Mouse (Mus musculus) kidney, embryonic 16.5 days (tissue): ENCODE data around the gene Pkd2l1. TPM values are rescaled to one million over a fixed set of nuclear protein-coding genes. Genes with fewer than 3 reads are reported as not detected.
A peak's percentile ranks its signal among the peaks of the same experiment; 100 is the strongest.

Source experiments
- ATAC-seq: fragments of 200-750 bp; cut with Nextera tagmentation; 2 replicates; pipeline ENCODE4 v1.8.0; 2017; ENCODE audit warnings: moderate TSS enrichment; ENCODE audit not compliant: low FRiP score, low TSS enrichment
- H3K27ac ChIP-seq: fragments of 300-500 bp; sonication (generic); 2 replicates; pipeline ENCODE4 v1.5.1; 2014; ENCODE audit warnings: low read length
- H3K27me3 ChIP-seq: fragments of 300-500 bp; sonication (generic); 2 replicates; pipeline ENCODE4 v1.6.1; 2014; ENCODE audit warnings: low read length, control low read depth, mixed read lengths; ENCODE audit not compliant: insufficient read depth
- H3K36me3 ChIP-seq: fragments of 300-500 bp; sonication (generic); 2 replicates; pipeline ENCODE4 v1.6.1; 2014; ENCODE audit warnings: low read length, control low read depth, mixed read lengths; ENCODE audit not compliant: insufficient read depth
- H3K4me1 ChIP-seq: fragments of 300-500 bp; sonication (generic); 2 replicates; pipeline ENCODE4 v1.6.1; 2014; ENCODE audit warnings: low read length, control low read depth, mixed read lengths; ENCODE audit not compliant: insufficient read depth
- H3K4me2 ChIP-seq: fragments of 300-500 bp; sonication (generic); replicated peaks from 2 replicates; pipeline ENCODE4 v1.6.1; 2014; ENCODE audit warnings: low read depth, low read length
- H3K4me3 ChIP-seq: fragments of 300-500 bp; sonication (generic); 2 replicates; pipeline ENCODE4 v1.5.1; 2014; ENCODE audit warnings: mild to moderate bottlenecking, low read length
- H3K9ac ChIP-seq: fragments of 300-500 bp; sonication (generic); replicated peaks from 2 replicates; pipeline ENCODE4 v1.6.1; 2014; ENCODE audit warnings: low read length
- H3K9me3 ChIP-seq: fragments of 300-500 bp; sonication (generic); 2 replicates; pipeline ENCODE4 v1.6.1; 2016; ENCODE audit warnings: low read length, control low read depth
- WGBS: fragments of 180-500 bp; shearing (Covaris S2); extraction: QIAGEN DNeasy Blood & Tissue Kit; methylation state at CpG from one replicate; pipeline ENCODE4 v1.1.7; 2014; 5-methylcytosine and 5-hydroxymethylcytosine counted together
- polyA plus RNA-seq: library from polyadenylated mRNA; unstranded; fragments of >200 nt; fragmentation: Nextera tagmentation; extraction: Ambion mirVana; gene quantifications from 2 replicates; pipeline ENCODE4 v1.2.1, GENCODE M21; 2015

Pkd2l1 gene
- polyA plus RNA-seq: 0.05 TPM in 1 of 2 replicates, not detected in the other

DNA sequence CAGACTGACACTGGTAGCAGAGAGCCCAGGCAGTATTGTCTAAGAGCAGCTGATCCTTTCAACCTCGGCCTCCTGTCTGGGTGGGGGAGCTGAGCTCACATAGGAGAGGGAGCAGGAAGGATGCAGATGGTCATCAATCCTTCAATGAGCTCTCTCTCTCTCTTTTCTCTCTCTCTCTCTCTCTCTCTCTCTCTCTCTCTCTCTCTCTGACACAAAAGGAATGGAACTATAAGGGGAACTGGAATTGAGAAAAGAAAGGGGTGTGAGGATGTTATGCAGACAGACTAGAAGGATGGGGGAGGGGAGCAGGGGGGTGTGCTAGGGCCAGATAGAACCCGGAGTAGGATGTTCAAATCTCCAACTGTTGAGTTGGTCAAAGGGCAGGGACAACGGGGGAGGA lies at the start of gene Pkd2l1:
Gene Pkd2l1 (minus strand): TSS at position 101 of the 400 bp plus-strand sequence.
- WGBS: 33% methylated on average over 3 of the region's 3 CpGs
- Histone ChIP-seq H3K4me3 (no peak within 1 kb of the TSS), H3K9ac (no peak within 1 kb of the TSS), H3K4me1 (no peaks in the 10 kb centered on the region), H3K9me3 (no peaks in the 10 kb centered on the region), H3K27me3 (no peaks in the 10 kb centered on the region), H3K36me3 (no peaks in the 10 kb centered on the region), H3K27ac (no peak within 1 kb of the TSS), H3K4me2 (no peak within 1 kb of the TSS)
- no peak for ATAC-seq

DNA sequence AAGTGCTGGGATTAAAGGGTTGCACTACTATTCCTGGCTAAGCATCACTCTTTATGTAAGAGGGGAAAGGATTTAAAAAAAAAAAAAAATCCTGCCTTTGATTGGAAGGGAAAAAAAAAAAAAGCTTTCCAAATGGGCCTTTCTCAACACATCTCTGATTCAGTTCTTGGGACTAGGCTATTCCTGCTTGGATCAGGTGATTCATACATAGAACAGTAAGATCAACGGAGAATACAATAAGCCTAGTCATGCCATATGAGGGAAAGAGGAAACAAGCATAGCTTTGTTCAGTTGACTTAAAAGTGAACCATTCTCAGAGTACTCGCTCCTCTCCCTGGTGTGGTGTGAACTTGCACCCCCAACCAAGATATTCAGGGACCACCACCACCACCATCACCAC lies 46.7 kb upstream of the Pkd2l1 start:
- no peaks in the 10 kb centered on the region for H3K9me3 ChIP-seq
- no peaks in the 10 kb centered on the region for H3K27me3 ChIP-seq
- no peak overlapping the region for H3K4me2 ChIP-seq
- no peaks in the 10 kb centered on the region for H3K36me3 ChIP-seq
- H3K4me3 ChIP-seq: no peak overlapping the region
- no peak overlapping the region for H3K9ac ChIP-seq
- ATAC-seq: no peak
- 83% methylated on average over 2 of the region's 2 CpGs for WGBS
- H3K27ac ChIP-seq: no peak overlapping the region
- no peaks in the 10 kb centered on the region for H3K4me1 ChIP-seq

DNA sequence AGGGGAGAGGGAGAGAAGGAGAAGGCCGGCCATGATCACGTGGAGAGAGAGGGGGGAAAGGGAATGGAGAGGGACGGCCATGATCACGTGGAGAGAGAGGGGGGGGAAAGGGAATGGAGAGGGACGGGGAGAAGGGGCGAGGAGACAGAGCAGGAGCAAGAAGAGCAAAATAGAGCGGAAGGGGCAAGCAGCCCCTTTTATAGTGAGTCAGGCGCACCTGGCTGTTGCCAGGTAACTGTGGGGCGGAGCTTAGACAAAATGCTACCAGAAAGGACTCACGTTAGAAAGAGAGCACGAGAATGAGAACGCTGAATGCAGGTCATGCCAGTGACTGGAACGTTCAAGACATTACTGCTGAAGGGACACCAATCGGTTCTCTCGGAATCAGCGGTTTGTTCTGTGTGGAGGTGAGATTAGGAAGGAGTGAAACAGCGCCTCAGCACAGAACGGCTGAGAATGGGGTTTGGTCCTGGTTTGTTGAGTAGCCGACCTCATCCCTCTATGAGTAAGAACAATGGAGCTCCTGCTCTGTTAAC lies 45.3 kb upstream of the Pkd2l1 start:
- H3K9me3 ChIP-seq: no peaks in the 10 kb centered on the region
- WGBS: 15% methylated on average over 19 of the region's 19 CpGs
- H3K9ac ChIP-seq: 0 out of 2 replicates have a peak overlapping the region, but pooled peaks have one; percentile 35
- no peaks in the 10 kb centered on the region for H3K36me3 ChIP-seq
- H3K27me3 ChIP-seq: no peaks in the 10 kb centered on the region
- peak overlapping the region; percentile 52 for H3K4me2 ChIP-seq
- peak overlapping the region; percentile 32 for H3K4me3 ChIP-seq
- no peaks in the 10 kb centered on the region for H3K4me1 ChIP-seq
- no peak for ATAC-seq
- no peak overlapping the region for H3K27ac ChIP-seq

DNA sequence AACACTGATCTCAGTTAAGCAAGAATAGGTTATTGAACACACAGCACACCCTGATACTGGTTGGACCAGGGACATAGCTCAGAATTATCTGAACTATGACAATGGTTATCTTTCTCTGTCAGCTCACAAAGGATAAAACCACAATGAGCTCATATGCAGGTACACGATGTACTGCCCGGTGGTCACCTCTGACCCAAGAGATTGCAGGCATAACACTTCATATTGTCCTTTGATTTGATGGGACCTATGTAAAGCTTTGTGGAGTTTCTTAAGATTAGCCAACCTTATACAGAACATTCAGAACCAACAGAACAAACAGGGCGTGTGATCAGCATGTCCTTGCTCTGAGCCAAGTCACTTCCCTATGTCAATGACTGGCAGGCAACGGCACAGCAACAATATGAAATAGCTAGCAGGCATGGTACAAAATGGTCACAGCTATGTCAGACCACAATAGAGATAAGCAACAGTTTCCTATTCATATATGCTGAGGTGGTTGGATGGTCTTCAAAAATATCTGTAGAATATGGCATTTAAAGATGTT lies 39.4 kb upstream of the Pkd2l1 start:
- Histone ChIP-seq H3K9ac (no peak overlapping the region), H3K36me3 (no peaks in the 10 kb centered on the region), H3K9me3 (no peaks in the 10 kb centered on the region), H3K27ac (no peak overlapping the region), H3K4me1 (no peaks in the 10 kb centered on the region), H3K4me3 (no peak overlapping the region), H3K27me3 (no peaks in the 10 kb centered on the region), H3K4me2 (no peak overlapping the region)
- 93% methylated on average over 4 of the region's 4 CpGs for WGBS
- no peak for ATAC-seq

DNA sequence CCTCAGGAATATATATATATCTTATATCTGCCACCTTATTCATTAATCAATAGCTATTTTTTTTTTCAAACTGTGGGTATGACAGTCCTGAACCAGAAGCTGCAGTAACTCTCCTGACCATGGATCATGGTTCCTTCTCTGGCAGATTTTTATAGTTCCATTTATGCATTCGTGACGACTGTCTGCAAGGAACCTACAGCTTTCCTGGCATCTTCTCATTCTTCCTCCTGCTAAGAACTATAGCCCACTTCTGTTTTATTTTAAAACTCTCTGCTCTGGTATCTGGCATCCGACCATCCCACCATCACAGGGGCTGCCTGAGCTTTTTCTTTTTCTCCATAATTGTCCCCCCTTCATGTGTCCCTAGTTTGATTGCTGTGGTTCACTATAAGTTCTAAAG lies 38.0 kb upstream of the Pkd2l1 start:
- Histone ChIP-seq H3K4me1 (no peaks in the 10 kb centered on the region), H3K4me3 (no peak overlapping the region), H3K36me3 (no peaks in the 10 kb centered on the region), H3K4me2 (no peak overlapping the region), H3K27me3 (no peaks in the 10 kb centered on the region), H3K9me3 (no peaks in the 10 kb centered on the region), H3K9ac (no peak overlapping the region), H3K27ac (no peak overlapping the region)
- no peak for ATAC-seq
- 75% methylated on average over 3 of the region's 3 CpGs for WGBS

DNA sequence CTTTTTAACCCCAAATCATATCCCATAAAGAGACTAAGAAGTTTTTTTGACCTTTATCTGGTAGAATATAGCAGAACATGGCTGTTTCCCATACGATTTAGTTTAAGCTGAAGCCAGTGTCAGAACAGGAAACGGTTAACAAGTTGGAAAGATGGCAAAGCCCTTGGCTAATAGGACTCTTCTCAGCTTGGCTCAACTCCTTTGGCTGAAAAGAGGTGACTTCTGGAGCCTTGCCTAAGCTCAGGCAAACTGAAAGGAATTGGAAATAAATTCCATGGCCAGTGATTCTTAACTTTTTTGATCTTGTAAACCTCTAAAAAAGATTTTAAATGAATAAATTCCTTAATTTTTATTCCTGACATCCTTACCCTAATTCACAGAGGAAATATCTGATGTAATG lies 37.5 kb upstream of the Pkd2l1 start:
- H3K4me3 ChIP-seq: no peak overlapping the region
- H3K4me1 ChIP-seq: no peaks in the 10 kb centered on the region
- H3K9me3 ChIP-seq: no peaks in the 10 kb centered on the region
- 69% methylated on average over 2 of the region's 2 CpGs for WGBS
- H3K9ac ChIP-seq: no peak overlapping the region
- no peak overlapping the region for H3K27ac ChIP-seq
- no peak overlapping the region for H3K4me2 ChIP-seq
- ATAC-seq: no peak
- no peaks in the 10 kb centered on the region for H3K27me3 ChIP-seq
- H3K36me3 ChIP-seq: no peaks in the 10 kb centered on the region

DNA sequence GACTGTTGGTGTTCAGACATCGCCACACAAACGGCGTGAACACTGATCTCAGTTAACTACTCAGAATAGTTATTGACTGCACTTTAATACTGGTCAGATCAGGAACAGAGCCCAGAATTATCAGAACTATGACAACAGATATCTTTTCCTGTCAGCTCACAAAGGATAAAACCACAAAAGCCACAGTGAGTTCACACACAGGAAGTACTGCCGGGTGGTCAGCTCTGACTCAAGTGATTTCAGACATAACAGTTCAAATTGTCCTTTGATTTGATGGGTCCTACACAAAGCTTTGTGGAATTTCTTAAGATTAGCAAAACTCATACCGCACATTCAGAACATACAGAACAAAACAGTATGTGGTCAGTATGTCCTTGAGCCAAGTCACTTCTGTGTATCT lies 33.5 kb upstream of the Pkd2l1 start:
- no peak for ATAC-seq
- 85% methylated on average over 5 of the region's 5 CpGs for WGBS
- Histone ChIP-seq H3K4me1 (no peaks in the 10 kb centered on the region), H3K27ac (no peak overlapping the region), H3K9ac (no peak overlapping the region), H3K4me3 (no peak overlapping the region), H3K36me3 (no peaks in the 10 kb centered on the region), H3K27me3 (no peaks in the 10 kb centered on the region), H3K4me2 (no peak overlapping the region), H3K9me3 (no peaks in the 10 kb centered on the region)

DNA sequence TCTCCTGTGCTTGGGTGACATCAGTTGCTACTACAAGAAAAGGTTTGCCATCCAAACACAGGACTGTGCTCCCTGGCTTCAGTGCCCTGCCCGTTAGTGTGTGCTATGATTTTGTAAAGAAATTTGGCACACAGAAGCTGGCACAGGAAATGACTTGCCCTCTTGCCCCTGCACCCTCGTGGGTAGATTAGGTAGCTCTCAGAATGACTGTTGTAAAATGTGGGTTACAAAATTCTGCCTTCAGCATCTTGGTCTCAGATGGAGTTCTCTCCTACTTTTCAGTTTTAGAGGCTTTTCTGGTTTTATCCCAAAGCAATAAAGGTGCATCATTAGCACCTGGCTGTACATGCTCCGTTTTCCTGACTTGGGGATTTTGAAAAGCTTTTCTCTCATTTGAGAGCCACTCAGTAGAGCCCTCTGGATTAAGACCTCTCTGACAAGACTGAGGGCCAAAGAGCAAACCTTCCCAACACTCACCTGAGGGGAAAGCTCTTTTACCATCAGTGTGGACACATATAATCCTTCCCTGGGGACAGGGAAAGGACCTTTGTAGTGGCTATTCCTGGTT lies 25.8 kb upstream of the Pkd2l1 start:
- H3K4me3 ChIP-seq: no peak overlapping the region
- no peaks in the 10 kb centered on the region for H3K36me3 ChIP-seq
- ATAC-seq: no peak
- H3K27ac ChIP-seq: no peak overlapping the region
- H3K9ac ChIP-seq: no peak overlapping the region
- WGBS: 59% methylated on average over 3 of the region's 3 CpGs
- H3K4me2 ChIP-seq: no peak overlapping the region
- H3K9me3 ChIP-seq: no peaks in the 10 kb centered on the region
- no peaks in the 10 kb centered on the region for H3K27me3 ChIP-seq
- no peaks in the 10 kb centered on the region for H3K4me1 ChIP-seq

DNA sequence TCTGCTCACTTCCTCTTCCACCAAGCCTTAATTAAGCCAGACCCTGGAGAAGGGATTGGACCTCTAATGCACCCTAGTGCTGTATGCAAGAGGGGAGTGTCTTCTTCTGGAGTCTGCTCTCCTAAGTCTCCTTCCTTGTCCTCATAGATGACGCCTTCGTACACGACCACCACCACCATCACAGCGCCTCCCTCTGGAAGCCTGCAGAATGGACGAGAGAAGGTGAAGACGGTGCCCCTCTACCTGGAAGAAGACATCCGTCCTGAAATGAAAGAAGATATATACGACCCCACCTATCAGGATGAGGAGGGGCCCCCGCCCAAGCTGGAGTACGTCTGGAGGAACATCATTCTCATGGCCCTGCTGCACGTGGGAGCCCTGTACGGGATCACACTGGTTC lies 23.0 kb upstream of the Pkd2l1 start:
- Histone ChIP-seq H3K36me3 (no peaks in the 10 kb centered on the region), H3K27ac (no peak overlapping the region), H3K9ac (no peak overlapping the region), H3K4me3 (no peak overlapping the region), H3K27me3 (no peaks in the 10 kb centered on the region), H3K4me2 (no peak overlapping the region), H3K4me1 (no peaks in the 10 kb centered on the region), H3K9me3 (no peaks in the 10 kb centered on the region)
- 74% methylated on average over 12 of the region's 12 CpGs for WGBS
- ATAC-seq: no peak

DNA sequence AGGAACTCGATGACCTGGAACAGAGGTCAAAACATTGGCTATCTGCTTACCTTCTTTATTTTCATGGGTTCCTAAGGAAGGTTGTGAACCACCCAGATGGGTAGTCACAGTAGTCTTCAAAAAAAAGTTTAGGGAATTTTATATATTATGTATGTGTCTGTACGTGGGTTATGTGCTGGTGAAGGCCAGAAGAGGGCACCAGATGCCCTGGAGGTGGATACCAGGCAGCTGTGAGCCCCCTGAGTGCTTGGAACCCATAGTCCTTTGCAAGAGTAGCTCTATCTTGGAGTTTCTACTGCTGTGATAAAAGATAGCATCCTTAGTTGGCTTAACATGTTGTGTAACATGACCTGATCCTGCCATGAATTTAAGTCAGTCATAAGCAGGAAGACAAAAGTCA lies 14.8 kb upstream of the Pkd2l1 start:
- Histone ChIP-seq H3K9me3 (no peaks in the 10 kb centered on the region), H3K4me3 (no peak overlapping the region), H3K27me3 (no peaks in the 10 kb centered on the region), H3K36me3 (no peaks in the 10 kb centered on the region), H3K9ac (no peak overlapping the region), H3K4me2 (no peak overlapping the region), H3K4me1 (no peaks in the 10 kb centered on the region), H3K27ac (no peak overlapping the region)
- ATAC-seq: no peak
- WGBS: 60% methylated on average over 2 of the region's 2 CpGs
